Mouse (Mus musculus) liver, postnatal 0 days (tissue): ENCODE results near the gene Pdzph1. TPM values are rescaled to one million over a fixed set of nuclear protein-coding genes. Genes with fewer than 3 reads are reported as not detected.

Experiments
- ATAC-seq: fragments of 200-750 bp; cut with Nextera tagmentation; 2 replicates; pipeline ENCODE4 v1.8.0; 2017; ENCODE audit warnings: mild to moderate bottlenecking, moderate library complexity
- DNase-seq: peaks from one replicate; pipeline ENCODE4 v3.0.0-alpha.2; 2016
- H3K27ac ChIP-seq: fragments of 300-500 bp; sonication (generic); 2 replicates; pipeline ENCODE4 v1.5.1; 2014; ENCODE audit warnings: antibody characterized with exemption, moderate library complexity, mild to moderate bottlenecking, low read depth
- H3K27me3 ChIP-seq: fragments of 300-500 bp; sonication (generic); 2 replicates; pipeline ENCODE4 v1.6.1; 2014; ENCODE audit warnings: low read length, control low read depth, mixed read lengths; ENCODE audit not compliant: insufficient read depth
- H3K36me3 ChIP-seq: fragments of 300-500 bp; sonication (generic); replicated peaks from 2 replicates; pipeline ENCODE4 v1.6.1; 2014; ENCODE audit warnings: mild to moderate bottlenecking, control low read depth, low read length, moderate library complexity, mixed read lengths; ENCODE audit not compliant: insufficient read depth
- H3K4me1 ChIP-seq: fragments of 300-500 bp; sonication (generic); 2 replicates; pipeline ENCODE4 v1.6.1; 2014; ENCODE audit warnings: antibody characterized with exemption, mild to moderate bottlenecking, control low read depth; ENCODE audit not compliant: insufficient read depth
- H3K4me2 ChIP-seq: fragments of 300-500 bp; sonication (generic); 2 replicates; pipeline ENCODE4 v1.6.1; 2014; ENCODE audit warnings: low read depth, mild to moderate bottlenecking, low read length, moderate library complexity, mixed read lengths
- H3K4me3 ChIP-seq: fragments of 300-500 bp; sonication (generic); 2 replicates; pipeline ENCODE4 v1.5.1; 2014; ENCODE audit warnings: low read depth, low read length
- H3K9ac ChIP-seq: fragments of 300-500 bp; sonication (generic); replicated peaks from 2 replicates; pipeline ENCODE4 v1.6.1; 2014; ENCODE audit warnings: mild to moderate bottlenecking, moderate library complexity
- H3K9me3 ChIP-seq: fragments of 300-500 bp; sonication (generic); 2 replicates; pipeline ENCODE4 v1.6.1; 2016; ENCODE audit warnings: mild to moderate bottlenecking, control low read depth, low read length, mixed read lengths
- CTCF ChIP-seq: sonication (generic); IDR thresholded peaks from 2 replicates; pipeline ENCODE4 v1.5.1; 2016; ENCODE audit warnings: antibody characterized with exemption, low read depth
- EP300 ChIP-seq: IDR thresholded peaks from 2 replicates; pipeline ENCODE4 v1.6.1; 2016; ENCODE audit warnings: antibody characterized with exemption, low read depth, mild to moderate bottlenecking
- WGBS: fragments of 180-500 bp; shearing (Covaris S2); extraction: QIAGEN DNeasy Blood & Tissue Kit; methylation state at CpG from one replicate; pipeline ENCODE4 v1.1.7; 2014; ENCODE audit not compliant: insufficient replicate concordance; 5-methylcytosine and 5-hydroxymethylcytosine counted together
- polyA plus RNA-seq: library from polyadenylated mRNA; unstranded; fragments of >200 nt; fragmentation: Nextera tagmentation; extraction: Ambion mirVana; gene quantifications from 2 replicates; pipeline ENCODE4 v1.2.1, GENCODE M21; 2015

Pdzph1 gene
- not detected in 2 replicates for polyA plus RNA-seq

GRCm38 (mm10) chr17:58991275-58991674, at the start of gene Pdzph1:
Gene Pdzph1 (minus strand): TSS chr17:58991375.
- 72% methylated on average over 6 of the region's 6 CpGs for WGBS
- ATAC-seq (no peak), DNase-seq (no peak)
- H3K9me3 ChIP-seq, result no peaks in the 10 kb centered on the region
- no peaks in the 10 kb centered on the region for H3K36me3 ChIP-seq
- no peaks in the 10 kb centered on the region for H3K4me1 ChIP-seq
- H3K27me3 ChIP-seq, result no peaks in the 10 kb centered on the region
- no peak for TF ChIP-seq CTCF
- no peak for TF ChIP-seq EP300
- H3K27ac ChIP-seq, result no peak within 1 kb of the TSS
- H3K4me3 ChIP-seq, result no peak within 1 kb of the TSS
- H3K4me2 ChIP-seq, result no peak within 1 kb of the TSS
- no peak within 1 kb of the TSS for H3K9ac ChIP-seq

DNA sequence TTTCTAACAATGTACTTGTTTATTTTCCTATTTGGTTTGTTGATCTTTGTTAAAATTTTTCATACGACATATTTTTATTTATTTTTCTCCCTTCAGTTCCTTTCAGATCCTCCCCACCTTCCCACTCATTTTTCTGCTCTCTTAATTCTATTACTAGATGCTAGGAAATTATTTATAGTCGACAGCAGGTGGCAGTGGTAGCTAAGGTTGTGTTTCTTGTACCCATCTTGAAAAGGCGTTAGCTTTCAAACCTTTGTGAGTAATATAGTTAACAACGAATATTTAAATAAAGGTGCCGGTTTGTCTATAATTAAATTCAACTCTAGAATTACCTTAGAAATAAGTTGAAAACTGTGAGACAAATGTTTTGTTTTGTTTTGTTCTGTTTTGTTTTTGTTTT, 48.6 kb upstream of the Pdzph1 start:
- no peak for TF ChIP-seq EP300
- peak; percentile 33; the same call in 1 of the 2 replicates for TF ChIP-seq CTCF
- no peaks in the 10 kb centered on the region for H3K36me3 ChIP-seq
- H3K27ac ChIP-seq, result no peak overlapping the region
- H3K4me1 ChIP-seq, result no peaks in the 10 kb centered on the region
- H3K4me3 ChIP-seq, result no peak overlapping the region
- WGBS, result 39% methylated on average over 5 of the region's 5 CpGs
- no peak overlapping the region for H3K4me2 ChIP-seq
- ATAC-seq (no peak), DNase-seq (no peak)
- no peaks in the 10 kb centered on the region for H3K27me3 ChIP-seq
- H3K9ac ChIP-seq, result no peak overlapping the region
- H3K9me3 ChIP-seq, result no peaks in the 10 kb centered on the region

DNA sequence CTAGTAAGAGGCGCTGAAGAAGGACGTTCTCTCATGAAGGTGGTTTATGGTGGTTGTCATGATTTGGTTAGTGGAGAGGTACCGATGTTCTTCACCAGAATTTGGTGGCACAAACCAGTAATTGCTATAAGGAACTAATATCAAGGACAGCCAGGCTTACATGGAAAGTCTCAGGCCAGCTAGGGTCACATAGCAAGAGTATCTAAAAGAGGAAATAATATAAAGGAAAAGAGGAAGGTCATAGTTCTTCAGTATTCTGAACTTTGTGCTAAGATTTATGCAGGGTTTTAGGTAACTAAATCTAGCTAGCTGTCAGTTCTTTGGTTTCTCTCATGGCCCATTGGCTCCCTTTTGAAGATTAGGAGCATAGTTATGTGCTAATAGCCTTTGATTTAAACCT, 42.3 kb upstream of the Pdzph1 start:
- no peak for DNase-seq
- Histone ChIP-seq H3K4me3 (no peak overlapping the region), H3K9ac (no peak overlapping the region), H3K4me1 (no peaks in the 10 kb centered on the region), H3K9me3 (no peaks in the 10 kb centered on the region), H3K27ac (no peak overlapping the region), H3K27me3 (no peaks in the 10 kb centered on the region), H3K4me2 (no peak overlapping the region), H3K36me3 (no peaks in the 10 kb centered on the region)
- no peak for TF ChIP-seq CTCF
- TF ChIP-seq EP300, result no peak
- WGBS, result 87% methylated on average over 3 of the region's 3 CpGs
- no peak for ATAC-seq

DNA sequence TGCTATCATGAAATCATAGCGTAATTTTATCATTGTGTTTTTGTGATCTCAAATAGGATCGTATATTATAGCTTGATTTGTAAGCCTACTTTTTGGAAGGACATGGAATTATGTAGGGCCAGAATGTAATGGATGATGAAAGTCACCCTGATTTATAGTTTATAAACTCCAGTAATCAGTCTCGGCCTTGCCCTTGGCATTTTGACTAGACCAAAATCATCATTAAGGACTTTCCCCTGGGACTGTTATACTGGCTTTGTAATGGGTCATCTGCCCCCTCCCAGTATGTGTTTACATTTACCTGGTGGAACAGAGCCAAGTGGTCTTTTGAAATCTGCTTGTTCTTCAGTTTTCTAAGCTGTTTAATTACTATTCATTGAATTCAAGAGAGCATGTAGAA, 35.2 kb upstream of the Pdzph1 start:
- TF ChIP-seq CTCF, result no peak
- no peak for TF ChIP-seq EP300
- no peak for ATAC-seq
- Histone ChIP-seq H3K9me3 (no peaks in the 10 kb centered on the region), H3K9ac (no peak overlapping the region), H3K4me1 (no peaks in the 10 kb centered on the region), H3K36me3 (no peaks in the 10 kb centered on the region), H3K4me2 (no peak overlapping the region), H3K4me3 (no peak overlapping the region), H3K27me3 (no peaks in the 10 kb centered on the region), H3K27ac (no peak overlapping the region)
- 79% methylated on average over 3 of the region's 3 CpGs for WGBS
- DNase-seq, result no peak

GRCm38 (mm10) chr17:59024502-59024901, 33.3 kb upstream of the Pdzph1 start:
- Histone ChIP-seq H3K4me2 (no peak overlapping the region), H3K4me1 (no peaks in the 10 kb centered on the region), H3K9me3 (no peaks in the 10 kb centered on the region), H3K36me3 (no peaks in the 10 kb centered on the region), H3K27me3 (no peaks in the 10 kb centered on the region), H3K9ac (no peak overlapping the region), H3K4me3 (no peak overlapping the region), H3K27ac (no peak overlapping the region)
- 69% methylated on average over 6 of the region's 6 CpGs for whole genome bisulfite sequencing
- TF ChIP-seq CTCF (no peak), EP300 (no peak)
- ATAC-seq, result no peak
- no peak for DNase-seq

GRCm38 (mm10) chr17:59023971-59024370, 32.8 kb upstream of the Pdzph1 start:
- no peak overlapping the region for H3K27ac ChIP-seq
- no peaks in the 10 kb centered on the region for H3K36me3 ChIP-seq
- no peak overlapping the region for H3K4me3 ChIP-seq
- H3K9me3 ChIP-seq, result no peaks in the 10 kb centered on the region
- no peak overlapping the region for H3K9ac ChIP-seq
- no peaks in the 10 kb centered on the region for H3K4me1 ChIP-seq
- no peak for ATAC-seq
- WGBS, result 55% methylated on average over 4 of the region's 5 CpGs
- TF ChIP-seq EP300, result no peak
- no peak for TF ChIP-seq CTCF
- no peaks in the 10 kb centered on the region for H3K27me3 ChIP-seq
- no peak for DNase-seq
- H3K4me2 ChIP-seq, result no peak overlapping the region

GRCm38 (mm10) chr17:59018666-59019065, 27.5 kb upstream of the Pdzph1 start:
- WGBS, result 94% methylated on average over 4 of the region's 4 CpGs
- Histone ChIP-seq H3K4me2 (no peak overlapping the region), H3K27ac (no peak overlapping the region), H3K4me1 (no peaks in the 10 kb centered on the region), H3K27me3 (no peaks in the 10 kb centered on the region), H3K9ac (no peak overlapping the region), H3K4me3 (no peak overlapping the region), H3K36me3 (no peaks in the 10 kb centered on the region), H3K9me3 (no peaks in the 10 kb centered on the region)
- DNase-seq, result no peak
- TF ChIP-seq CTCF (no peak), EP300 (no peak)
- no peak for ATAC-seq
